Mouse (Mus musculus) erythroblast, embryonic 14.5 days (primary cell): Measurements from ENCODE around the gene Cib2.

ENCODE experiments used
- GATA1 ChIP-seq: IDR thresholded peaks from 2 replicates; pipeline ENCODE4 v1.6.1; 2012; ENCODE audit warnings: low read length, inconsistent platforms, mixed read lengths
- TAL1 ChIP-seq: IDR thresholded peaks from 3 replicates; pipeline ENCODE4 v1.6.1; 2012; ENCODE audit warnings: low read length, inconsistent platforms, mixed read lengths

DNA sequence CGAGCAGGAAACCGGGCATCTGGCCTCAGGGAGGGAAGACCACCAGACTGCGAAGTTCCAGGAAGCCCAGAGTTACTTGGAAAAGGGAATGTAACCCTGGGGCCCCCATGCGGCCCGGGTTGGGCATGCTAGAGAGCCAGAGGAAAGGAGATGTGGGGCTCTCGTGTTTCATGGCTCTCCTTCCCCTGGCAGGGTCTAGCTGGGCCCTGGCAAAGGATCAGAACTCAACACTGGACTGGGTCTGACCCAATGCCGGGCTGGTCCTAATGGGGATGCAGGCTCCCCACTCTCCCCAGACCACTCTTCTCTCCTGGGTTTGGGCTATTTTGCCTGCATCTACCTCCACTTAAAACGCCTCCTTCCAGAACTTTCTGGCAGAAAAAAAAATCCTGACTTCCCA lies 1.3 kb downstream of the Cib2 start:
- TF ChIP-seq TAL1 = no peak
- TF ChIP-seq GATA1 = no peak
